Mouse (Mus musculus) liver, embryonic 12.5 days (tissue): ENCODE data around the gene Zfp109. TPM values are rescaled to one million over a fixed set of nuclear protein-coding genes. Genes with fewer than 3 reads are reported as not detected.

Experiments used
- ATAC-seq: fragments of 200-750 bp; cut with Nextera tagmentation; 2 replicates; pipeline ENCODE4 v1.8.0; 2017; ENCODE audit warnings: moderate number of reproducible peaks, mild to moderate bottlenecking, moderate library complexity
- H3K27ac ChIP-seq: fragments of 300-500 bp; sonication (generic); 2 replicates; pipeline ENCODE4 v1.5.1; 2016; ENCODE audit warnings: mild to moderate bottlenecking
- H3K27me3 ChIP-seq: fragments of 300-500 bp; sonication (generic); replicated peaks from 2 replicates; pipeline ENCODE4 v1.6.1; 2016; ENCODE audit warnings: mild to moderate bottlenecking, moderate library complexity
- H3K36me3 ChIP-seq: fragments of 300-500 bp; sonication (generic); 2 replicates; pipeline ENCODE4 v1.6.1; 2016; ENCODE audit warnings: mild to moderate bottlenecking, moderate library complexity
- H3K4me1 ChIP-seq: fragments of 300-500 bp; sonication (generic); 2 replicates; pipeline ENCODE4 v1.6.1; 2016
- H3K4me2 ChIP-seq: fragments of 300-500 bp; sonication (generic); 2 replicates; pipeline ENCODE4 v1.6.1; 2016; ENCODE audit warnings: mild to moderate bottlenecking, moderate library complexity
- H3K4me3 ChIP-seq: fragments of 300-500 bp; sonication (generic); 2 replicates; pipeline ENCODE4 v1.5.1; 2016; ENCODE audit warnings: mild to moderate bottlenecking, moderate library complexity
- H3K9ac ChIP-seq: fragments of 300-500 bp; sonication (generic); 2 replicates; pipeline ENCODE4 v1.6.1; 2016; ENCODE audit warnings: mild to moderate bottlenecking, moderate library complexity
- H3K9me3 ChIP-seq: fragments of 300-500 bp; sonication (generic); replicated peaks from 2 replicates; pipeline ENCODE4 v1.6.1; 2016; ENCODE audit warnings: mild to moderate bottlenecking, moderate library complexity
- WGBS: fragments of 180-500 bp; shearing (Covaris S2); methylation state at CpG from one replicate; pipeline ENCODE4 v1.1.7; 2016; ENCODE audit not compliant: insufficient replicate concordance; 5-methylcytosine and 5-hydroxymethylcytosine counted together
- polyA plus RNA-seq: library from polyadenylated mRNA; unstranded; fragments of >200 nt; fragmentation: Nextera tagmentation; extraction: Ambion mirVana; gene quantifications from 2 replicates; pipeline ENCODE4 v1.2.1, GENCODE M21; 2016

The Zfp109 gene
- polyA plus RNA-seq, 1 experiment from 2014 or later: 2.7 TPM

- H3K27me3 ChIP-seq: no peaks in the 10 kb centered on the region
- H3K36me3 ChIP-seq: peaks cover 29% of the 10 kb centered on the region
- ATAC-seq: no peak
- no peak overlapping the region for H3K4me2 ChIP-seq
- no peak overlapping the region for H3K9ac ChIP-seq
- 73% methylated on average over 3 of the region's 3 CpGs for WGBS
- no peak overlapping the region for H3K27ac ChIP-seq
- H3K4me3 ChIP-seq: no peak overlapping the region
- H3K9me3 ChIP-seq: peaks cover 3% of the 10 kb centered on the region
- H3K4me1 ChIP-seq: no peaks in the 10 kb centered on the region
Measured at GRCm38 (mm10) chr7:24193157-24193556, 44.2 kb downstream of the Zfp109 start.

- H3K4me1 ChIP-seq: no peaks in the 10 kb centered on the region
- no peak for ATAC-seq
- peaks cover 16% of the 10 kb centered on the region for H3K36me3 ChIP-seq
- no peak overlapping the region for H3K4me2 ChIP-seq
- no peak overlapping the region for H3K9ac ChIP-seq
- WGBS: 45% methylated on average over 2 of the region's 2 CpGs
- no peaks in the 10 kb centered on the region for H3K9me3 ChIP-seq
- no peaks in the 10 kb centered on the region for H3K27me3 ChIP-seq
- no peak overlapping the region for H3K27ac ChIP-seq
- H3K4me3 ChIP-seq: no peak overlapping the region
Measured at GRCm38 (mm10) chr7:24191361-24191760, 46.0 kb downstream of the Zfp109 start.

GRCm38 (mm10) chr7:24189571-24189944, 47.8 kb downstream of the Zfp109 start:
- H3K36me3 ChIP-seq: peaks cover 9% of the 10 kb centered on the region
- no peak overlapping the region for H3K4me3 ChIP-seq
- H3K27ac ChIP-seq: no peak overlapping the region
- no peaks in the 10 kb centered on the region for H3K27me3 ChIP-seq
- no peaks in the 10 kb centered on the region for H3K4me1 ChIP-seq
- no peak overlapping the region for H3K4me2 ChIP-seq
- H3K9ac ChIP-seq: no peak overlapping the region
- no peaks in the 10 kb centered on the region for H3K9me3 ChIP-seq
- WGBS: 20% methylated on average over 5 of the region's 5 CpGs
- ATAC-seq: no peak

GRCm38 (mm10) chr7:24188901-24189570, 48.3 kb downstream of the Zfp109 start:
- ATAC-seq: no peak
- WGBS: 35% methylated on average over 4 of the region's 4 CpGs
- no peaks in the 10 kb centered on the region for H3K4me1 ChIP-seq
- no peak overlapping the region for H3K9ac ChIP-seq
- no peak overlapping the region for H3K4me3 ChIP-seq
- H3K27me3 ChIP-seq: no peaks in the 10 kb centered on the region
- no peaks in the 10 kb centered on the region for H3K9me3 ChIP-seq
- H3K27ac ChIP-seq: no peak overlapping the region
- no peak overlapping the region for H3K4me2 ChIP-seq
- peaks cover 5% of the 10 kb centered on the region; the same call in 1 of the 2 replicates for H3K36me3 ChIP-seq

- no peak for ATAC-seq
- Histone ChIP-seq H3K9me3 (no peaks in the 10 kb centered on the region), H3K9ac (no peak overlapping the region), H3K4me3 (no peak overlapping the region), H3K4me2 (no peak overlapping the region), H3K4me1 (no peaks in the 10 kb centered on the region), H3K27me3 (no peaks in the 10 kb centered on the region), H3K36me3 (no peaks in the 10 kb centered on the region), H3K27ac (no peak overlapping the region)
- 18% methylated on average over 1 of the region's 1 CpGs for WGBS
Measured at GRCm38 (mm10) chr7:24187611-24188010, 49.7 kb downstream of the Zfp109 start.

Other genes starting within 250 kb of the Zfp109 start
- gene V1rd19, start 235.9 kb downstream of the Zfp109 start, polyA plus RNA-seq: not detected in 2 replicates
- not detected in 2 replicates for gene Vmn1r183, start 184.3 kb downstream of the Zfp109 start, polyA plus RNA-seq
- 13.3 and 14.8 TPM in 2 replicates for gene Zfp180, start 155.6 kb downstream of the Zfp109 start, polyA plus RNA-seq
- 1.4 and 1.5 TPM in 2 replicates for gene Zfp112, start 125.2 kb downstream of the Zfp109 start, polyA plus RNA-seq
- gene Zfp235, start 103.4 kb downstream of the Zfp109 start, polyA plus RNA-seq: 5.5 and 7.1 TPM in 2 replicates
- 1.4 and 1.5 TPM in 2 replicates for gene Zfp114, start 62.5 kb downstream of the Zfp109 start, polyA plus RNA-seq
- gene Zfp111, start 26.1 kb downstream of the Zfp109 start, polyA plus RNA-seq: 2.1 and 4.2 TPM in 2 replicates
- gene Zfp108, start 17.2 kb upstream of the Zfp109 start, polyA plus RNA-seq: 0.48 and 0.56 TPM in 2 replicates
- 1.9 and 2.2 TPM in 2 replicates for gene Zfp93, start 32.9 kb upstream of the Zfp109 start, polyA plus RNA-seq
- 7.1 and 7.7 TPM in 2 replicates for gene Zfp61, start 63.7 kb upstream of the Zfp109 start, polyA plus RNA-seq
- gene Zfp94, start 79.1 kb upstream of the Zfp109 start, polyA plus RNA-seq: 3.0 and 3.6 TPM in 2 replicates
- gene Tescl, start 96.4 kb upstream of the Zfp109 start, polyA plus RNA-seq: not detected in 2 replicates
- gene Lypd5, start 111.6 kb upstream of the Zfp109 start, polyA plus RNA-seq: not detected in 2 replicates
- 159 and 161 TPM in 2 replicates for gene Kcnn4, start 132.7 kb upstream of the Zfp109 start, polyA plus RNA-seq
- gene Smg9, start 162.1 kb upstream of the Zfp109 start, polyA plus RNA-seq: 22.9 and 23.5 TPM in 2 replicates
- not detected in 2 replicates for gene Irgc1, start 214.7 kb upstream of the Zfp109 start, polyA plus RNA-seq
- gene Plaur, start 224.9 kb upstream of the Zfp109 start, polyA plus RNA-seq: 2.6 and 2.8 TPM in 2 replicates
- 0.28 and 0.35 TPM in 2 replicates for gene Cadm4, start 244.5 kb upstream of the Zfp109 start, polyA plus RNA-seq